Comparison of ENCODE assay signal across 8 mouse cellular contexts in the genomic region with DNA sequence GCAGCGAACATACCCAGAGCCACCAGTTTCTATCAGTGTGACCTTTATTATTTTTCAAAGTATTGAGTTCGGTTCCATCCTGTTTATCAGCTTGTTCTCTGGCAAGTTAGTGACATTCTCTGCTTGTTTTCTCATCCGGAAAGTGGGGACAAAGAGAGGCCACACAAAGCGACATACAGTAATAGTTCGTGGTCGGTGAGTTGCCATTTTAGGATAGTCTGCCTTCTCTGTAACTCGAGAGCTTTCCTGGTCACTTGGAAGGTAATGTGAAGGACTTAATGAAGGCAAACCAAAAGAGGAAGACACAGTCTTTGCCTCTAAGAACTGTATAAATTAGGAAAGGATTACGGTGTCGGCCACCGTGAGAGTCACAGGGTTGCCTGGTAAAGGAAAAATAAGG.
A peak's percentile ranks its signal among the peaks of the same experiment; 100 is the strongest.
DNase-seq lines count a peak whose midpoint lies in the region; ATAC-seq and TF ChIP-seq lines count a peak whose summit lies in the region.

No protein-coding gene starts in this region.

- peak overlapping the region; percentile 99 for H3K4me3 ChIP-seq in heart, adult 2 months
- H3K4me3 ChIP-seq in ES-E14 (ENCODE audit: insufficient read depth in 1 of 2, low read depth in 1 of 2, low read length in 2 of 2, poor library complexity in 1 of 2, severe bottlenecking in 1 of 2): peak overlapping the region; percentile 92 to 94
- peak overlapping the region; percentile 99 for H3K4me3 ChIP-seq in heart, embryonic 13.5 days
- H3K4me3 ChIP-seq in liver, embryonic 15.5 days (replicated peaks): peak overlapping the region; percentile 87
- peak overlapping the region; percentile 80 for H3K4me3 ChIP-seq in stomach, postnatal 0 days (ENCODE audit: low read depth, low read length)

- DNase-seq in heart, adult 2 months: no peak
- DNase-seq in heart, adult 8-10 months (ENCODE audit: low spot score): no peak
- DNase-seq in ES-E14 (ENCODE audit: low read depth, low spot score): no peak
- DNase-seq in stomach, postnatal 0 days (ENCODE audit: low spot score): no peak
- DNase-seq in frontal cortex, postnatal 25 days (ENCODE audit: low spot score in 2 of 2): no peak
- DNase-seq in adrenal gland, adult 18-20 months (ENCODE audit: low spot score in 2 of 2): no peak

- peak overlapping the region; percentile 87 for H3K9ac ChIP-seq in heart, adult 2 months (ENCODE audit: low read depth, low read length)
- H3K9ac ChIP-seq in ES-E14 (ENCODE audit: insufficient read depth, low read depth, low read length, poor library complexity, severe bottlenecking): peak overlapping the region; percentile 84
- H3K9ac ChIP-seq in heart, embryonic 13.5 days: peak overlapping the region; percentile 88
- H3K9ac ChIP-seq in liver, embryonic 15.5 days: peak overlapping the region; percentile 78
- peak overlapping the region; percentile 79 for H3K9ac ChIP-seq in stomach, postnatal 0 days (ENCODE audit: low read length)

- H3K4me2 ChIP-seq in heart, embryonic 13.5 days: peak overlapping the region; percentile 87
- peak overlapping the region; percentile 86 for H3K4me2 ChIP-seq in liver, embryonic 15.5 days
- peak overlapping the region; percentile 95 for H3K4me2 ChIP-seq in stomach, postnatal 0 days (replicated peaks; ENCODE audit: low read depth)

- peak overlapping the region; percentile 58 for H3K27ac ChIP-seq in heart, adult 2 months
- H3K27ac ChIP-seq in ES-E14 (ENCODE audit: insufficient read depth, low read depth, low read length, poor library complexity, severe bottlenecking): no peak overlapping the region
- H3K27ac ChIP-seq in heart, embryonic 13.5 days (replicated peaks): peak overlapping the region; percentile 75; the same call in 1 of the 2 replicates
- H3K27ac ChIP-seq in liver, embryonic 15.5 days (replicated peaks): peak overlapping the region; percentile 87
- no peak overlapping the region for H3K27ac ChIP-seq in stomach, postnatal 0 days (replicated peaks)

- no peaks in the 10 kb centered on the region for H3K27me3 ChIP-seq in heart, adult 2 months (ENCODE audit: control insufficient read depth, insufficient read depth, low read length)
- H3K27me3 ChIP-seq in heart, embryonic 13.5 days (replicated peaks): peaks cover 8% of the 10 kb centered on the region; the same call in 1 of the 2 replicates
- no peaks in the 10 kb centered on the region for H3K27me3 ChIP-seq in liver, embryonic 15.5 days
- no peaks in the 10 kb centered on the region for H3K27me3 ChIP-seq in stomach, postnatal 0 days (ENCODE audit: control insufficient read depth, insufficient read depth, low read length)

- in situ Hi-C loops in ES-E14 (cut with MboI; ENCODE audit: low sequenced_read_pairs in 2 of 2, unreplicated experiment in 2 of 2): no loop called here

- no peak for TF ChIP-seq EP300 in heart, adult 2 months (IDR thresholded peaks at IDR 0.05; ENCODE audit: insufficient read depth, low read depth, low read length)
- TF ChIP-seq EP300 in stomach, postnatal 0 days (optimal IDR thresholded peaks at IDR 0.05): no peak

- 0 out of 2 replicates have a peak, but pooled peaks cover 2% of the 10 kb centered on the region for H3K79me2 ChIP-seq in heart, adult 2 months (replicated peaks; ENCODE audit: control insufficient read depth, insufficient read depth, low read length)

- no peak for ATAC-seq in heart, embryonic 13.5 days (ENCODE audit: extremely low read depth, insufficient number of reproducible peaks, low FRiP score, low TSS enrichment)
- ATAC-seq in liver, embryonic 15.5 days (ENCODE audit: insufficient read depth): no peak
- no peak for ATAC-seq in stomach, postnatal 0 days (ENCODE audit: low FRiP score, low TSS enrichment)

- intact Hi-C loops in heart, adult 2 months (cut with DNase I): loop anchor here (2.0 to 10.0 kb wide), 3 partner anchors 81 to 875 kb away; partner anchors contain the start of genes Cep57l1, Sec63, Sesn1 and Snx3

- 9% methylated on average over 10 of the region's 10 CpGs for WGBS in heart, adult 2 months
- WGBS in heart, embryonic 13.5 days: 11% methylated on average over 10 of the region's 10 CpGs
- 3% methylated on average over 10 of the region's 10 CpGs for WGBS in liver, embryonic 15.5 days (ENCODE audit: insufficient replicate concordance)
- WGBS in stomach, postnatal 0 days: 19% methylated on average over 10 of the region's 10 CpGs

- H3K4me1 ChIP-seq in heart, adult 2 months (ENCODE audit: control insufficient read depth, insufficient read depth, low read length): peaks cover 6% of the 10 kb centered on the region
- H3K4me1 ChIP-seq in ES-E14 (ENCODE audit: control insufficient read depth in 2 of 2, insufficient read depth in 2 of 2, low read length in 2 of 2, poor library complexity in 1 of 2): 0 out of 4 replicates have a peak, but pooled peaks cover 0 to 5% of the 10 kb centered on the region in 2 experiments
- peaks cover 17% of the 10 kb centered on the region for H3K4me1 ChIP-seq in heart, embryonic 13.5 days
- H3K4me1 ChIP-seq in liver, embryonic 15.5 days (replicated peaks): peaks cover 31% of the 10 kb centered on the region
- H3K4me1 ChIP-seq in stomach, postnatal 0 days (replicated peaks; ENCODE audit: control insufficient read depth, insufficient read depth): no peaks in the 10 kb centered on the region

- no peak for TF ChIP-seq POLR2A in heart, adult 2 months (IDR thresholded peaks at IDR 0.05; ENCODE audit: insufficient read depth, low read depth, low read length)

- H3K36me3 ChIP-seq in heart, adult 2 months (ENCODE audit: control insufficient read depth, insufficient read depth, low read length): no peaks in the 10 kb centered on the region
- H3K36me3 ChIP-seq in ES-E14 (ENCODE audit: control insufficient read depth, insufficient read depth, low read length, poor library complexity, severe bottlenecking): no peaks in the 10 kb centered on the region
- peaks cover 10% of the 10 kb centered on the region for H3K36me3 ChIP-seq in heart, embryonic 13.5 days
- H3K36me3 ChIP-seq in liver, embryonic 15.5 days (replicated peaks): peaks cover 15% of the 10 kb centered on the region
- no peaks in the 10 kb centered on the region for H3K36me3 ChIP-seq in stomach, postnatal 0 days (ENCODE audit: control insufficient read depth, insufficient read depth, low read length)

- no peaks in the 10 kb centered on the region for H3K9me3 ChIP-seq in ES-E14 (ENCODE audit: control insufficient read depth, insufficient read depth, low read depth, low read length)
- H3K9me3 ChIP-seq in heart, embryonic 13.5 days: no peaks in the 10 kb centered on the region
- H3K9me3 ChIP-seq in liver, embryonic 15.5 days (replicated peaks): no peaks in the 10 kb centered on the region
- H3K9me3 ChIP-seq in stomach, postnatal 0 days (ENCODE audit: control insufficient read depth, low read length): no peaks in the 10 kb centered on the region

- TF ChIP-seq CTCF in heart, adult 2 months (IDR thresholded peaks at IDR 0.05): no peak
- TF ChIP-seq CTCF in stomach, postnatal 0 days (IDR thresholded peaks at IDR 0.05; ENCODE audit: low read depth): no peak

TF ChIP-seq in ES-E14, 5 proteins besides CTCF, POLR2A, EP300 and RAD21:
- TF ChIP-seq HCFC1 (IDR thresholded peaks at IDR 0.05; ENCODE audit: borderline replicate concordance, insufficient read depth, low read length) (no peak), ZC3H11A (IDR thresholded peaks at IDR 0.05; ENCODE audit: borderline replicate concordance, low read depth, low read length) (no peak), ZNF384 (IDR thresholded peaks at IDR 0.05; ENCODE audit: low read depth, low read length) (no peak), MAFK (IDR thresholded peaks at IDR 0.05; ENCODE audit: insufficient read depth, low read depth, low read length) (no peak)

Comparison
In these comparisons a context has a peak if more than half of its experiments do, and no peak if none do; other contexts are left out.
1. H3K27ac ChIP-seq: peak in heart, adult 2 months (single experiment), heart, embryonic 13.5 days (single experiment) and liver, embryonic 15.5 days (single experiment); none in ES-E14 (single experiment) and stomach, postnatal 0 days (single experiment).
2. Peak in every context shown above with its lines, with median percentiles within 50 percentile points of each other: H3K4me3 ChIP-seq, H3K9ac ChIP-seq and H3K4me2 ChIP-seq.